Mouse (Mus musculus): Measurements from ENCODE around the gene Cyp3a44.
"Not testable (repeated sequence)": the region's sequence is repeated elsewhere in the genome, so short reads cannot be mapped to it uniquely, and the experiment has no call there.

Gene Cyp3a44

GRCm38 (mm10) chr5:145805796-145806195 lies at the start of gene Cyp3a44:
Gene Cyp3a44 (minus strand): TSS chr5:145805874.
- ATAC-seq (ENCODE audit: insufficient number of reproducible peaks, low FRiP score, low TSS enrichment): not testable (repeated sequence)

- not testable (repeated sequence) for ATAC-seq (ENCODE audit: insufficient number of reproducible peaks, low FRiP score, low TSS enrichment)
Measured at GRCm38 (mm10) chr5:145800229-145800628, 5.4 kb downstream of the Cyp3a44 start.

- ATAC-seq (ENCODE audit: insufficient number of reproducible peaks, low FRiP score, low TSS enrichment): not testable (repeated sequence)
Measured at GRCm38 (mm10) chr5:145793232-145793631, 12.4 kb downstream of the Cyp3a44 start.

GRCm38 (mm10) chr5:145737512-145737911 lies 68.2 kb downstream of the Cyp3a44 start:
- not testable (repeated sequence) for ATAC-seq (ENCODE audit: insufficient number of reproducible peaks, low FRiP score, low TSS enrichment)
